Mouse (Mus musculus) urinary bladder, adult 18-20 months (tissue): Measurements from ENCODE around the gene Pycr1.

Source experiments
- DNase-seq, 2 experiments: peaks; one replicate each; pipeline ENCODE4 v3.0.0; 2022; ENCODE audit warnings: low spot score in 2 of 2, mixed read lengths in 2 of 2

Pycr1 gene

DNA sequence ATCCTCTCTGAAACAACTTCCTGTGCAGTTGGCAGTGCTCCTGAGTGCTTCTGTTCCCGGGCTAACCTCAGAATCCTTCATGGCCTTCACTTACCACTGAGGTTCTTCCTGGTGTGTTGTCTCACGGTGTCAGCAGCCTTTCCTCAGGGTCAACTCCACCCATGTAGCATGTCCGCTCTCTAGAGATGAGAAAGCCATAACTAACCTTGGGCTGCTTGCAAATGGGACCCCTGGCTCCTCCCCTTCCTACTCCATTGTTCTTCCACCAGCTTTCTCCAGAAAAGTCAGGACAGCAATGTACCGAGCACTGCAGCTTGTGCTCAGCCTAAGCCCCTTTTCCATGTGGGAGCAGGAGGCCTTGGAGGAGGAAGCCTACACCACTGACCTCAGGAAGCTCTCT is 36.8 kb downstream of the Pycr1 start:
- no peak for DNase-seq

DNA sequence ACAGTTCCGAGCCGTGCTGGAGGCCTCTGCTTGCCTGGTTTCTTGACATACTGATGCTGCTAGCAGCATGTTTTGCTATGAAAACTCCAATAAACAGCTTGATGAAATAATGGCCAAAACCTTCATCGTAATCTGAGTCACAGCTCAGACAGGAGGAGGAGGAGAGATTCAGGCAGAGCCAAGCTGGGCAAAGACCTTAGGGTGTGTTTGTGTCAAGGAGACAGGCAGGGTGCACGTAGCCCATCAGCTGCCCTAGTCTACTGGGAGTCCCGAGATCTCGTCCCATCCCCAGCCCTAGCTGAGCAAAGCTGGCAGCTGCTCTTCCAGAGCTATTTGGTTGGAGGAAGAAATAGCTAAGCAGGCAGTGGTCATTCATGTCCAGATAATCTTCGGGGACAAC is 37.9 kb downstream of the Pycr1 start:
- no peak for DNase-seq

DNA sequence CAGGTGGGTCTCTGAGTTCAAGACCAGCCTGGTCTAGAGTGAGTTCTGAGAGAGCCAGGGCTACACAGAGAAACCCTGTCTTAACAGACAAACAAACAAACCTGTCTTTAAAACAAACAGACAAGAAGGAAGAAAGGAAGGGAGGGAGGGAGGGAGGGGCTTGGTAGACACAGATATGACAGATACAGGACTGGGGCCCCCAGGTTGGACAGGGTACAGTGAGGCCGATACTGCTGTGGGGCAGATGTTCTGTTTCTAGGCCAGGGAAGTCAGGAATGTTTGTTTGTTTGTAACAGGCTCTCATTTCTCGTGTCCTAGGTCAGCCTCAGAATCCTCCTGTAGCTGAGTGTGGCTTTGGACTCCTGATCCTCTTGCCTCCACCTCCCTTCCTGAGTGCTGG is 40.0 kb downstream of the Pycr1 start:
- no peak for DNase-seq

DNA sequence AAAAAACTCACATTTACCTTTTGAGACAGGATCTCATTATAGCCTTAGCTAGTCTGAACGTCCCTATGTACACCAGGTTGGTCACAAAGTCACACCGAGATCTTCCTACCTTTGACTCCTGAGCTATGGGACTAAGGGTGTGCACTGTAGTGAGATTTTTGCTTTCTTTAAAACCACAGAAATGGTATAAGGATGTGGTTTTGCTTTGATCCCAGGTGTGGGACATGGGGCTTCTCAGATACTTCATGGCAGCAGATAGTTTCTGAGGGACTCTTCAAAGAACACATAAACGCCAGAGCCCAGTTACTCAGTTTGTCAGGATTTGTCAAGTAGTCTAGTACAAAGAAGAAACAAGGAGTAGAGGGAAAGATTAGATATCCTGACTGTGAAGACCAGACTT is 42.9 kb downstream of the Pycr1 start:
- no peak for DNase-seq

DNA sequence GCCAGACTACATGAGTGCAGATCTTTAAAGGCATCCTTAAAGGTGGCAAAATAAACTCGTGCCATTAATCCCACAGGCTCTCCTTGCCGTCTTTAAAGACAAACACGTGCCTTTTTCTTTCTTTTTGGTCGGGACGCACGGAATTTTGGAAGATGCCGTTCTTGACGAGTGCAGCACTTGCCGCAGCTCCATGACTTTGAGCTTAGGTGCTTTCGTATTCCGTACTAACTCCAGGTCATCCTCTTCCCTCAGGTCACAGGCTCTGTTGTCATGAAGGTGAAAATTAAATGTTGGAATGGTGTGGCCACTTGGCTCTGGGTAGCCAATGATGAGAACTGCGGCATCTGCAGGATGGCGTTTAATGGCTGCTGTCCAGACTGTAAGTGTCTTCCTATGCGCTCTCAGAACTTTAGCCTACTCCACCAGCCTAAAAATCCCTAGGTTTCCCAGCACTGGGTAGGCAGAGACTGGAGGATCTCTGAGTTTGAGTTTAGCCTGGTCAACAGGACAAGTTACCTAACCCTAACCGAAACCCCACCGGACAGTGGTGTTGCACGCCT is 44.5 kb downstream of the Pycr1 start:
- no peak for DNase-seq

DNA sequence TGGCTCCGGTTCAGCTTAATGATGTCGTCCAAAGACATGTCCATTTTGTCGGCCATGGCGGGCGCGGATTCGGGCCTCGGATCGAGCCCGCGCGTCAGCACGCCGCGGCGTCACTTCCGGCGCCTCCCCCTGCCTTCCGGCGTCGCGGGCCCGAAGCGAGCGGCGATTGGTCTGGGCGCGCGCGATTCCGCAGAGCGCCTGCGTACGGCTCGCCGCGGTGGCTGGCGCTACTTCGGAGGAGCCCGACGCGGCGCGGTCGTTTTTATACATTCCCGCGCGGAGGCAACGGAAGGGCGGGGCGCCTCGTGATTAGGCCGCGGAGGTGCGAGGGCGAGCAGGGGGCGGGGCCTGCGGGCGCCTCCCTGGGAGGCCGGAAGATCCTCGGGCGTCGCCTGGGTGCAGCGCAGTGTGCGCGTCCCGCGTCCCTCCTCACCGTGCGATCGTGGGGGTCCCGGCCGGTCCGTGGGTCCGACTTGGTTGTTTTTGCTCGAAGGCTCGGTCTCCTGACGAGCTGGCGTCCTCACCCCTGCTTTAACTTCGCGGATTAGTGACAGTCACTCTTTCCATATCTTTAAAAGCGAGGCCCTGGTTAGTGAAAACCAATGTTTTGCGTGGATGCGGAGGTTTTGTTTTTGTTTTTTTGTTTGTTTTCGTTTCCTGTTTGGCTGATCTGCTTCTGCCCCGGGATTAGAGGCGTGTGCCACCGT is 45.1 kb downstream of the Pycr1 start, which contains the start of the genes Alyref and Anapc11:
Gene Alyref, minus strand, starts transcription at position 83 of the 707 bp plus-strand sequence.
Gene Anapc11, plus strand, starts transcription at position 139 of the 707 bp plus-strand sequence.
- DNase-seq: peak; percentile 87 to 90

DNA sequence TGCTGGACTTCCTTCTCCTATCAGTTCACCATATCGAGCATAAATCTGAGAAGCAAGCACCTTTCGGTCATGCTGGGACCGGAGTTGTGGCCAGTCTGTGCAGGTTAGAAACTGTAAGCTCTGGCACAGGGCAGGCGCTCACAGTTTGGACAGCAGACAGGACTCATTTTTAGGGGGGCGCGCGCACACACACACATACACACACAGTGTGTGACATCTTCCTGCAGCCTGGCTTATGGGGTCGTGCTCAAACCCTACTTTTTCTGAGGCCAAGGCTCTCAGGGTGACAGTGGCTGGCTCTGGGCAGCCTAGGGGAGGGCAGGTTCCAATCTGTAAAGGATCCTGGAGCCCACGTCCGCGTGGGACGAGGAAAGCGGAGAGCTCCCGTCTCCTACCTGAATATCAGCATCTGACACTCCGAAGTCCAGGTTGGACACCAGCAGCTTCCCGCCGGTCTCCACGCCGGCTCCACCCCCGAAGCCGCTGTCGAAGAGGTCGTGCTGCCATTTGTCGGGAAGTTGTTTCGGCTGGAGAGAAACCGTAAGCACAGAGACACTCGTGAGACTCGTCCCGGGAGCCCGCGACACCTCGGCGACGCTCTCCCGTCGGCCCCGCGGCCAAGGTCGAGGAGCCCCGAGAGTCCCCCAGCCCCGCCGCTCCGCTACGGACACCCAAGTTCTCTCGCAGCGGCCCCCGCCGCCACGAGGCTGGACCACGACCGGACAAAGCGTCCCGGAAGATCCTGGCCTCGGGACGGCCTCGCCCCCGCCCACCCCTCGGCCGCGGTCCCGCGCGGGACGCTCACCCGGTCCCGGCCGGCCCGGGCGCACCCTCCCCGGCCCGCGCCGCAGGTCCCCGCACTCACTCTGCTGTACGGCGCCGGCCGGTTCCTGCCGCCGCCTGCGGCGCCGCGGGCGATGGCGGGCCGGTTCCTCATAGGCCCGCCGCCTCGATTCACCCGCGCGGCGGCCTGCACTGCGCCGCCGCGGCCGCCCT is 46.0 kb downstream of the Pycr1 start:
- DNase-seq: no peak

DNA sequence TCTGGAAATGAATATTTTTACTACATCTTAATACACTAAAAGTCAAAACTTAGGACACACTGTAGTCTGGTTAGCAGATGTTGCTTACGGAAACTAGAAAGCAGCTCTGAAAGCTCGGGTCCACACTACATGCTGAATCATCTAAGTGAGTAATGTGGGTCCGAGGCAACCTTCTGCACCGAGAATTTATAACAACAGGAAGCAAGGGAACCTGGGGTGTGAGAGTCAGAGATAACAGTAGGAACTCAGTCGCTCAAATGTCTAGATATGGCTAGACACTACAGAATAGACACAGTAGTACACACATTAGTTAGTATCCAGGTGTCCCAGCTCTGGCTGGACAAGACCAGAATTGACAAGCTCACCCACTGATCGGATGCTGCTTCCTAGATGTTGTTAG is 55.0 kb downstream of the Pycr1 start:
- no peak for DNase-seq
